ENCODE assay signal across 8 mouse cellular contexts in genomic region chr2:60796969-60797669, GRCm38 (mm10).
A peak's percentile ranks its signal among the peaks of the same experiment; 100 is the strongest.
DNase-seq lines count a peak whose midpoint lies in the region; ATAC-seq and TF ChIP-seq lines count a peak whose summit lies in the region.

No protein-coding gene starts in this region.

- TF ChIP-seq CTCF in forebrain, postnatal 0 days (IDR thresholded peaks at IDR 0.05; ENCODE audit: low read depth), result no peak
- TF ChIP-seq CTCF in liver, postnatal 0 days (IDR thresholded peaks at IDR 0.05; ENCODE audit: low read depth), result no peak

- no peaks in the 10 kb centered on the region for H3K9me3 ChIP-seq in forebrain, postnatal 0 days (ENCODE audit: low read length)
- H3K9me3 ChIP-seq in liver, postnatal 0 days (ENCODE audit: low read length), result no peaks in the 10 kb centered on the region

- peak; percentile 31 for DNase-seq in ovary, postnatal 36 days (ENCODE audit: low spot score)
- no peak for DNase-seq in ovary, postnatal 14 days (ENCODE audit: low spot score)
- DNase-seq in forebrain, postnatal 0 days, result peak; percentile 73
- DNase-seq in liver, postnatal 0 days, result peak; percentile 75
- peak; percentile 82 for DNase-seq in retina, embryonic 14.5 days (ENCODE audit: low spot score)
- no peak for DNase-seq in spleen, adult 18-20 months
- DNase-seq in cerebellum, adult 11-12 months, result no peak
- DNase-seq in cerebellum, postnatal 25 days, result no peak

- H3K4me1 ChIP-seq in forebrain, postnatal 0 days (ENCODE audit: insufficient read depth), result 0 out of 2 replicates have a peak, but pooled peaks cover 3% of the 10 kb centered on the region
- peaks cover 20% of the 10 kb centered on the region for H3K4me1 ChIP-seq in liver, postnatal 0 days (ENCODE audit: insufficient read depth)

- no peak overlapping the region for H3K27ac ChIP-seq in forebrain, postnatal 0 days (ENCODE audit: low read depth, low read length)
- H3K27ac ChIP-seq in liver, postnatal 0 days (ENCODE audit: low read depth), result peak overlapping the region; percentile 85

- peaks cover 66% of the 10 kb centered on the region for H3K27me3 ChIP-seq in forebrain, postnatal 0 days (ENCODE audit: insufficient read depth, low read length)
- no peaks in the 10 kb centered on the region for H3K27me3 ChIP-seq in liver, postnatal 0 days (ENCODE audit: insufficient read depth, low read length)

- H3K4me2 ChIP-seq in forebrain, postnatal 0 days (ENCODE audit: low read depth), result no peak overlapping the region
- H3K4me2 ChIP-seq in liver, postnatal 0 days (ENCODE audit: low read depth, low read length), result no peak overlapping the region

- no peak overlapping the region for H3K9ac ChIP-seq in forebrain, postnatal 0 days
- H3K9ac ChIP-seq in liver, postnatal 0 days (replicated peaks), result no peak overlapping the region

- peak; percentile 87 for TF ChIP-seq EP300 in liver, postnatal 0 days (IDR thresholded peaks at IDR 0.05; ENCODE audit: low read depth)

- no peaks in the 10 kb centered on the region; the same call in 1 of the 2 replicates for H3K36me3 ChIP-seq in forebrain, postnatal 0 days (ENCODE audit: insufficient read depth)
- H3K36me3 ChIP-seq in liver, postnatal 0 days (replicated peaks; ENCODE audit: insufficient read depth, low read length), result peaks cover 16% of the 10 kb centered on the region

- ATAC-seq in forebrain, postnatal 0 days, result peak; percentile 74
- peak; percentile 91 for ATAC-seq in liver, postnatal 0 days

- no peak overlapping the region for H3K4me3 ChIP-seq in forebrain, postnatal 0 days (ENCODE audit: low read depth, low read length)
- no peak overlapping the region for H3K4me3 ChIP-seq in liver, postnatal 0 days (ENCODE audit: low read depth, low read length)

- 17% methylated on average over 17 of the region's 17 CpGs for WGBS in forebrain, postnatal 0 days
- WGBS in liver, postnatal 0 days (ENCODE audit: insufficient replicate concordance), result 71% methylated on average over 17 of the region's 17 CpGs

Comparison
In these comparisons a context has a peak if more than half of its experiments do, and no peak if none do; other contexts are left out.
1. DNase-seq: peak in ovary, postnatal 36 days (single experiment), forebrain, postnatal 0 days (single experiment), liver, postnatal 0 days (single experiment) and retina, embryonic 14.5 days (single experiment); none in ovary, postnatal 14 days (single experiment), spleen, adult 18-20 months (0 of 2), cerebellum, adult 11-12 months (single experiment) and cerebellum, postnatal 25 days (0 of 2).